9 mouse cellular contexts compared by ENCODE assay signal in the genomic region with DNA sequence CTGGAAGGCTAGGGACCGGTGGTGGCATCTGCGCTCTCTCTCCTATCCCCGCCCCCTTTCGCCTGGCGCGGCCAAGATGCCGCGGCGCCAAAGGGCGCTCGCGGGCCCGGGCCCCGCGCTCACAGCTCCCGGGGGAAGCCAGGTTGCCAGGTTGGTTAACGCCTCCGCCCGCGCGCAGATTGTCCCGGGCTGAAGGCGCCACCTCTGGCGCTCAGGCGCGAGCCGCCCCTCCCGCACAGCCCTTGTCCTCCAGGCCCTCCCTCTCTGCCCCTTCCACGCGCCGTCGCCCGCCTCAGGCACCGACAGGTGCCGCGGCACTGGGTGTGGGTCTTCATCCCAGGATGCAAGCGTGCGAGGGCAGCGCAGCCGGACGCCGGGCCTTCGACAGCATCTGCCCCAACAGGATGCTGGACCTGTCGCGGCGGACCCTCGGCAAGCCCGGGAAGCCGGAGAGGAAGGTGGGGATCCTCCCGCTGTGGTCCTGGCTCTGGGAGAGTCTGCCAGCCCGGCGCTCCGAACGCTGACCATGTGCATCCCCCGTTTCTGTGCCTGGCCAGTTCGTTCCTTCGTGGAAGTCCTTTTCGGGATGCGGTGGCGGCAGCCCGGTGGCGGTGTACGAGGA. TPM values are rescaled to one million over a fixed set of nuclear protein-coding genes. Genes with fewer than 3 reads are reported as not detected.
A peak's percentile ranks its signal among the peaks of the same experiment; 100 is the strongest.
DNase-seq lines count a peak whose midpoint lies in the region; ATAC-seq lines count a peak whose summit lies in the region.
"Had no signal": no experiment of that assay in that cellular context is flagged by ENCODE, and none has a peak within 500 bp of the region (broad histone marks: within the 10 kb centered on the region; RNA-seq: fewer than 3 reads in every experiment).

Gene Mcidas, plus strand, starts transcription at position 315 of the 622 bp plus-strand sequence.

- H3K4me3 ChIP-seq in forebrain, embryonic 16.5 days (replicated peaks; ENCODE audit: low read length) = peak within 1 kb of the TSS; percentile 44
- peak within 1 kb of the TSS; percentile 57 for H3K4me3 ChIP-seq in midbrain, embryonic 10.5 days
- H3K4me3 ChIP-seq: heart, adult 2 months had no signal

- H3K9me3 ChIP-seq in forebrain, embryonic 16.5 days (ENCODE audit: control insufficient read depth, low read length) = no peaks in the 10 kb centered on the region
- no peaks in the 10 kb centered on the region for H3K9me3 ChIP-seq in midbrain, embryonic 10.5 days (replicated peaks)

- H3K27me3 ChIP-seq in forebrain, embryonic 16.5 days (replicated peaks; ENCODE audit: control insufficient read depth, insufficient read depth, low read length) = peaks cover 81% of the 10 kb centered on the region
- peaks cover 99% of the 10 kb centered on the region for H3K27me3 ChIP-seq in midbrain, embryonic 10.5 days (ENCODE audit: low read depth, poor library complexity, severe bottlenecking)

- DNase-seq in gastrocnemius, postnatal 10 days = peak; percentile 13
- no peak for DNase-seq in gastrocnemius, postnatal 25 days
- peak; percentile 46 for DNase-seq in adrenal gland, postnatal 25 days
- DNase-seq in kidney, postnatal 10 days = peak; percentile 28
- peak; percentile 63 for DNase-seq in midbrain, embryonic 10.5 days (ENCODE audit: low spot score)
- DNase-seq in testis, postnatal 14 days (ENCODE audit: low spot score) = peak; percentile 59

- WGBS in forebrain, embryonic 16.5 days = under 1% methylated on average over 63 of the region's 63 CpGs
- under 1% methylated on average over 63 of the region's 63 CpGs for WGBS in midbrain, embryonic 10.5 days

- ATAC-seq in forebrain, embryonic 16.5 days = peak; percentile 43
- no peak for ATAC-seq in megakaryocyte-erythroid progenitor cell, adult 5-6 weeks (replicated peaks; ENCODE audit: low FRiP score, low TSS enrichment, poor library complexity, severe bottlenecking)

- peak within 1 kb of the TSS; percentile 40 for H3K9ac ChIP-seq in forebrain, embryonic 16.5 days (replicated peaks; ENCODE audit: low read depth, low read length)

- peaks cover 25% of the 10 kb centered on the region for H3K4me1 ChIP-seq in forebrain, embryonic 16.5 days (replicated peaks; ENCODE audit: control insufficient read depth, insufficient read depth, low read length)
- H3K4me1 ChIP-seq in midbrain, embryonic 10.5 days = peaks cover 35% of the 10 kb centered on the region

- peak within 1 kb of the TSS; percentile 73 for H3K4me2 ChIP-seq in forebrain, embryonic 16.5 days (ENCODE audit: low read length)

- no peaks in the 10 kb centered on the region for H3K36me3 ChIP-seq in forebrain, embryonic 16.5 days (ENCODE audit: control insufficient read depth, insufficient read depth)
- no peaks in the 10 kb centered on the region for H3K36me3 ChIP-seq in midbrain, embryonic 10.5 days

- H3K27ac ChIP-seq in forebrain, embryonic 16.5 days (ENCODE audit: low read length) = no peak within 1 kb of the TSS
- H3K27ac ChIP-seq in midbrain, embryonic 10.5 days (replicated peaks) = no peak within 1 kb of the TSS
- H3K27ac ChIP-seq: heart, adult 2 months had no signal

RNA-seq across cellular contexts. Expression of gene Mcidas, which starts in this region (rescaled TPM):
- not detected for total RNA-seq in gastrocnemius, postnatal 10 days (2021)
- total RNA-seq in gastrocnemius, postnatal 25 days (2021) = not detected
- not detected in 2 replicates for total RNA-seq in adrenal gland, postnatal 25 days (2021)
- 0.20 and 0.66 TPM in 2 replicates for polyA plus RNA-seq in forebrain, embryonic 16.5 days (2015; fragmentation: Nextera tagmentation; extraction: Ambion mirVana)
- 0.25 TPM in 1 of 2 replicates, not detected in the other for polyA plus RNA-seq in midbrain, embryonic 10.5 days (2016; fragmentation: Nextera tagmentation; extraction: Ambion mirVana)
- total RNA-seq in megakaryocyte-erythroid progenitor cell, adult 5-6 weeks (2014; fragmentation: Nextera tagmentation) = not detected in 2 replicates
- not detected in 2 replicates for total RNA-seq in megakaryocyte-erythroid progenitor cell, adult 5-6 weeks (2017)
- total RNA-seq: heart, adult 2 months had no signal

Comparison
In these comparisons a context has a peak if more than half of its experiments do, and no peak if none do; other contexts are left out.
1. Peak in DNase-seq in gastrocnemius, postnatal 10 days; RNA of the gene not detected or under 1 TPM.
2. Peak in DNase-seq in adrenal gland, postnatal 25 days; RNA of the gene not detected or under 1 TPM.
3. Peak in ATAC-seq, H3K4me3 ChIP-seq, H3K9ac ChIP-seq and H3K4me2 ChIP-seq in forebrain, embryonic 16.5 days; RNA of the gene not detected or under 1 TPM.
4. Peak in DNase-seq and H3K4me3 ChIP-seq in midbrain, embryonic 10.5 days; RNA of the gene not detected or under 1 TPM.